Mouse (Mus musculus) forebrain, embryonic 16.5 days (tissue): ENCODE measurements at regions not wholly inside any gene's neighbourhood (a gene's known extent, or its start where the extent isn't known, plus 50 kb on each side); places are given as distances from the start of the nearest gene placed in this dataset.

Source experiments
- ATAC-seq: fragments of 200-750 bp; cut with Nextera tagmentation; 2 replicates; pipeline ENCODE4 v1.8.0; 2017; ENCODE audit warnings: mild to moderate bottlenecking, moderate library complexity
- H3K27ac ChIP-seq: fragments of 300-500 bp; sonication (generic); 2 replicates; pipeline ENCODE4 v1.5.1; 2014; ENCODE audit warnings: low read length, control low read depth
- H3K27me3 ChIP-seq: fragments of 300-500 bp; sonication (generic); replicated peaks from 2 replicates; pipeline ENCODE4 v1.6.1; 2014; ENCODE audit warnings: low read length; ENCODE audit not compliant: control insufficient read depth, insufficient read depth
- H3K36me3 ChIP-seq: fragments of 300-500 bp; sonication (generic); 2 replicates; pipeline ENCODE4 v1.6.1; 2014; ENCODE audit not compliant: control insufficient read depth, insufficient read depth
- H3K4me1 ChIP-seq: fragments of 300-500 bp; sonication (generic); replicated peaks from 2 replicates; pipeline ENCODE4 v1.6.1; 2014; ENCODE audit warnings: low read length; ENCODE audit not compliant: control insufficient read depth, insufficient read depth
- H3K4me2 ChIP-seq: fragments of 300-500 bp; sonication (generic); 2 replicates; pipeline ENCODE4 v1.6.1; 2014; ENCODE audit warnings: mild to moderate bottlenecking, low read length, control low read depth
- H3K4me3 ChIP-seq: fragments of 300-500 bp; sonication (generic); replicated peaks from 2 replicates; pipeline ENCODE4 v1.5.1; 2014; ENCODE audit warnings: mild to moderate bottlenecking, low read length, control low read depth
- H3K9ac ChIP-seq: fragments of 300-500 bp; sonication (generic); replicated peaks from 2 replicates; pipeline ENCODE4 v1.6.1; 2014; ENCODE audit warnings: low read depth, low read length, control low read depth
- H3K9me3 ChIP-seq: fragments of 300-500 bp; sonication (generic); 2 replicates; pipeline ENCODE4 v1.6.1; 2016; ENCODE audit warnings: low read length; ENCODE audit not compliant: control insufficient read depth
- WGBS: fragments of 180-500 bp; shearing (Covaris S2); extraction: QIAGEN DNeasy Blood & Tissue Kit; methylation state at CpG from one replicate; pipeline ENCODE4 v1.1.7; 2014; 5-methylcytosine and 5-hydroxymethylcytosine counted together

GRCm38 (mm10) chr17:45235401-45235800 is 198.1 kb downstream of the Cdc5l start:
- Histone ChIP-seq H3K27me3 (no peaks in the 10 kb centered on the region), H3K4me1 (no peaks in the 10 kb centered on the region), H3K9ac (no peak overlapping the region), H3K36me3 (no peaks in the 10 kb centered on the region), H3K9me3 (no peaks in the 10 kb centered on the region; the same call in 1 of the 2 replicates), H3K27ac (no peak overlapping the region), H3K4me3 (no peak overlapping the region), H3K4me2 (no peak overlapping the region)
- ATAC-seq: no peak
- 87% methylated on average over 7 of the region's 7 CpGs for WGBS

GRCm38 (mm10) chr17:45232874-45233273 is 200.7 kb downstream of the Cdc5l start:
- 84% methylated on average over 5 of the region's 5 CpGs for WGBS
- H3K36me3 ChIP-seq: no peaks in the 10 kb centered on the region
- H3K4me1 ChIP-seq: no peaks in the 10 kb centered on the region
- no peak for ATAC-seq
- no peaks in the 10 kb centered on the region; the same call in 1 of the 2 replicates for H3K9me3 ChIP-seq
- no peaks in the 10 kb centered on the region for H3K27me3 ChIP-seq
- no peak overlapping the region for H3K9ac ChIP-seq
- H3K4me3 ChIP-seq: no peak overlapping the region
- H3K27ac ChIP-seq: no peak overlapping the region
- no peak overlapping the region for H3K4me2 ChIP-seq

DNA sequence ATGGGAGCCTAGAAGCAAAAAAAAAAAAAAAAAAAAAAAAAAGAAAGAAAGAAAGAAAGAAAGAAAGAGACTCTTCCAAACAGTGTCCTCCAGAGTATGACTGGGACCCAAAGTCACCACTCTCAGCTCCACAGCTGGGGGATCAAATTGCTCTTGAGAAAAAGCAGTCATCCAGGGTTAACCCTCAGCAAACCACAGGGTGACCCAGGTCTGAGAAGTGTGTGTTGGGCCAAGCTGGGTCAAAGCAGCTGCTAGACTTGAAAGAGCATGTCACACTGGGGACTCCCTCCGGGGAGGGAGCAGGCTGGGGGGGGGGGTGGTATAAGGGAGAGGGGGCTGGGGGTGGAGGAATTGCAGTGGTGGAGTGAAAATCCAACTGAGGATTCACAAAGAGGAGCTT is 206.3 kb downstream of the Cdc5l start:
- Histone ChIP-seq H3K27ac (no peak overlapping the region), H3K4me2 (no peak overlapping the region), H3K4me3 (no peak overlapping the region), H3K27me3 (no peaks in the 10 kb centered on the region), H3K4me1 (no peaks in the 10 kb centered on the region), H3K9me3 (no peaks in the 10 kb centered on the region), H3K36me3 (no peaks in the 10 kb centered on the region), H3K9ac (no peak overlapping the region)
- no peak for ATAC-seq
- WGBS: 15% methylated on average over 1 of the region's 1 CpGs

DNA sequence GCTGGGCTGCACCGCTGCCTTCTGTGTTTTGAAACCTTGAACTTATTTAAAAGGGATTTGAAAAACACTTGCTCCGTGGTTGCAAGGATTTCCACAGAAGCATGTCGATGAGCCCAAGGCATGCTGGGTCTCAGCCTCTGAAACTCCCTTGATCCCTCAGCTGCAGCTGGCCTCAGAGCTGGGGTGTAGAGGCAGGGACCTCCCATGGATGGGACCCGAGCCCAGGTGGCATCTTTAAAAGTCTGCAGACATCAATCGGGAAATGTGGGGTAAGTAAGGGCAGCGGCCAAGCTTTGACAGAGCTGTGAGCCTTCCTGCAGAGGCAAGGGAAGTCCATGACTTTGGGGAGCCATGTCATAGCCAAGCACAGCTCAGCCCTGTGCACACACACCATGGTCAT is 207.1 kb downstream of the Cdc5l start:
- Histone ChIP-seq H3K4me2 (no peak overlapping the region), H3K36me3 (no peaks in the 10 kb centered on the region), H3K4me1 (no peaks in the 10 kb centered on the region), H3K27ac (no peak overlapping the region), H3K9me3 (no peaks in the 10 kb centered on the region), H3K27me3 (no peaks in the 10 kb centered on the region), H3K4me3 (no peak overlapping the region), H3K9ac (no peak overlapping the region)
- WGBS: 53% methylated on average over 6 of the region's 6 CpGs
- no peak for ATAC-seq

DNA sequence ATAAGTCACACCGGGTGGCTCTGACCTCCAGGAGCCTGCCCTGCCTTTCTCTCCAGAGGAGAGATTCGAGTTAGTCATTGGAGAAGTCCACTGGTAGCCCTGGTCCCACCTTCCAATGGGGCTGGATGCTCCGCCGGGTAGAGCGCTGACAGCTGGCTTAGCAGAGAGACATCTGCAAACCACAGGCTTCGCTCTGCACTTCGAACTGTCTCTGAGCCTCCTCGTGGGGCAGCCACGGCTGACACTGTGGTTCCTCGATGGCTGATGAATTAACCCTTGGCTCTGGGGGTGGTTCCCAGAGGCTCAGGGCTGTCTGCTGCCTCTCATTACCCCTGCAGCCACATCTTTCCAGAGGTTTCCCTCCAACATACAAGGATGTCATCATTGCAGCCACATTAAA is 211.9 kb downstream of the Cdc5l start:
- Histone ChIP-seq H3K9ac (no peak overlapping the region), H3K36me3 (no peaks in the 10 kb centered on the region), H3K9me3 (no peaks in the 10 kb centered on the region), H3K4me3 (no peak overlapping the region), H3K4me1 (no peaks in the 10 kb centered on the region), H3K4me2 (no peak overlapping the region), H3K27me3 (no peaks in the 10 kb centered on the region), H3K27ac (no peak overlapping the region)
- ATAC-seq: no peak
- 76% methylated on average over 10 of the region's 10 CpGs for WGBS

GRCm38 (mm10) chr17:45217126-45217525 is 216.4 kb downstream of the Cdc5l start:
- Histone ChIP-seq H3K36me3 (no peaks in the 10 kb centered on the region), H3K9me3 (no peaks in the 10 kb centered on the region), H3K9ac (no peak overlapping the region), H3K27me3 (no peaks in the 10 kb centered on the region), H3K4me1 (no peaks in the 10 kb centered on the region), H3K27ac (no peak overlapping the region), H3K4me2 (no peak overlapping the region), H3K4me3 (no peak overlapping the region)
- 95% methylated on average over 5 of the region's 5 CpGs for WGBS
- ATAC-seq: no peak

GRCm38 (mm10) chr17:45215067-45216049 is 218.2 kb downstream of the Cdc5l start:
- Histone ChIP-seq H3K4me2 (no peak overlapping the region), H3K27me3 (no peaks in the 10 kb centered on the region), H3K4me1 (no peaks in the 10 kb centered on the region), H3K9ac (no peak overlapping the region), H3K9me3 (no peaks in the 10 kb centered on the region), H3K4me3 (no peak overlapping the region), H3K27ac (no peak overlapping the region), H3K36me3 (no peaks in the 10 kb centered on the region)
- 58% methylated on average over 15 of the region's 15 CpGs for WGBS
- no peak for ATAC-seq

- 90% methylated on average over 2 of the region's 2 CpGs for WGBS
- ATAC-seq: no peak
- H3K9me3 ChIP-seq: no peaks in the 10 kb centered on the region
- no peaks in the 10 kb centered on the region for H3K27me3 ChIP-seq
- peaks cover 2% of the 10 kb centered on the region; the same call in 1 of the 2 replicates for H3K4me1 ChIP-seq
- no peak overlapping the region for H3K4me2 ChIP-seq
- H3K4me3 ChIP-seq: no peak overlapping the region
- no peaks in the 10 kb centered on the region for H3K36me3 ChIP-seq
- no peak overlapping the region for H3K27ac ChIP-seq
- no peak overlapping the region for H3K9ac ChIP-seq
These were observed 222.6 kb downstream of the Cdc5l start for GRCm38 (mm10) chr17:45210984-45211383.

DNA sequence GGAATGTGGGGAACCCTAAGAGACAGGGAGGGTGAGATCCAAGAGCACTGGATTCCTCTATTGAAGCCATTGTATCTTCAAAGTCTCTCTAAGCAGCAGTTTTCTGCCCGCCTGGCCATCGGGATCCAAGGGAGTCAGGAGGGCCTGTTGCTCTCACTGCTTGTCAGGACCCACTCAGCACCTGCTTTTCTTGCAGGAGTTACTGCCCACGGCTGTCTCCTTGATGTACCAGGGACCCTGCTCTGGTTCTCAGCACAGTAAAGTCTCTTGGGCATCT is 224.2 kb downstream of the Cdc5l start:
- Histone ChIP-seq H3K36me3 (no peaks in the 10 kb centered on the region), H3K4me1 (peaks cover 2% of the 10 kb centered on the region; the same call in 1 of the 2 replicates), H3K27ac (no peak overlapping the region), H3K9me3 (no peaks in the 10 kb centered on the region), H3K4me3 (no peak overlapping the region), H3K27me3 (no peaks in the 10 kb centered on the region), H3K4me2 (no peak overlapping the region), H3K9ac (no peak overlapping the region)
- 80% methylated on average over 3 of the region's 3 CpGs for WGBS
- no peak for ATAC-seq
